Mouse (Mus musculus) adrenal gland (tissue): ENCODE data around the gene Ubash3b.

Source experiments
- intact Hi-C: fragments of 180-260 bp; cut with DNase I; formaldehyde crosslinking; loops from one replicate; pipeline ENCODE4 v1.15.1; 2025

The Ubash3b gene

GRCm38 (mm10) chr9:41011512-41012436 is 149.7 kb downstream of the Ubash3b start:
- intact Hi-C loops, result no loop called here

DNA sequence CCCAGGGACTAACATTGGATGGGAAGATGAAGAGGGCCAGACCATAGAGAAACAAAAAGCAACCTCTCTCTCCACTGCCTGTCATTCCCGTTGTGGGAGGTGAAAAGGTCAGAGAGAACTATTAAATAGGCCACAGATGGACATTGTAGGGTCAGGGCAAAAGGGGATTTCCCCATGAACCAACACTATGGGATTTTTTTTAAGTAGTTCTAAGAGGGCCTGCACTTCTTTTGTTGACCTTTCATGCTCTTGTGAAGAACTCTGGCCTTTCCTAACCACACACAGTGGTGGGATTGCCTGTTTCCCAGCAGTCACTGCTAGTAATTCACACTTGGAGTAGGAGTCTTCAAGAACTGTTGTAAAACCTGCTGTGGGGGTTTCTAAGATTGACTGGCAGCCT is 153.7 kb downstream of the Ubash3b start:
- intact Hi-C loops, result no loop called here

DNA sequence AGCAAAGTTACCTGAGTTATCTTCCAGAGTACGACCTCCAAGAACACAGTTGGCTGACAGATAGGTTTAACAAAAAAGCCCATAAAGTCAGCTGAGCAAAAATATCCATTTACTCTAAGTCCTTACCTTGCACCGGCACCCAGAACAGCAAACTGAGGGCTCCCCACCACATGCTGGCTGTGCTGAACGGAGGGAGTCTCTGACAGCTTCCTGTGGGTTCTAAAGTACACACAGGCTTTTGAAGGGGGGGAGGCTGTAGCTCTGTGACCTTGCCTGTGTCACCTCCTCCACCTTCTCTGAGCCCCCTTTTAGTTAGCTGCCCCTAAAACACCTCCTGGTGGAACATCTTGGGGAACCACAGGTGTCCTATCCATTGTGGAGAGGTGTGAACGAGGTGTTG is 157.1 kb downstream of the Ubash3b start, which contains the start of gene Crtam:
Gene Crtam, minus strand, starts transcription at position 214 of the 400 bp plus-strand sequence.
- intact Hi-C loops, result no loop called here

- intact Hi-C loops, result no loop called here
These were observed 164.2 kb downstream of the Ubash3b start for GRCm38 (mm10) chr9:40997116-40997779.

DNA sequence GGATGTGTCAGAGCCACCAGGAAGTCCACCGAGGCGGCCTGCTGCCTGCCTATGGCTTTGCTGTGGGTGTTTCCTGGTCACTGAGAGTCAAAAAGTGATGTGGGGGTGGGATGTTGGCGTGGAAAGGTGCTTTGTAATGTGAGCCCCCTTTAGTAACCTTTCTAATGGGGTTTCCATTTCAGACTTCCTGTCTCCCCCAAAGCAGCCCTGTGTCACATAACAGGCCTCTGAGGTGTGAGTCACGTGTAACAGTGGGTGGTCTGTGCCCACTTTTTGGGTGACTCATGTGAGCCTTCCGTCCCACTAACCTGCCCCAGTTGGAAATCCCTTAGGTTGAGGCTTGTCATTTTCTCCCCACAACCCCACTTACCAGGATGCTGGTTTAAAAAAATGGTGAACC is 167.4 kb downstream of the Ubash3b start:
- intact Hi-C loops, result loop anchor here (5.0 kb wide), 1 partner anchor 33 kb away; no protein-coding TSS in a partner anchor

DNA sequence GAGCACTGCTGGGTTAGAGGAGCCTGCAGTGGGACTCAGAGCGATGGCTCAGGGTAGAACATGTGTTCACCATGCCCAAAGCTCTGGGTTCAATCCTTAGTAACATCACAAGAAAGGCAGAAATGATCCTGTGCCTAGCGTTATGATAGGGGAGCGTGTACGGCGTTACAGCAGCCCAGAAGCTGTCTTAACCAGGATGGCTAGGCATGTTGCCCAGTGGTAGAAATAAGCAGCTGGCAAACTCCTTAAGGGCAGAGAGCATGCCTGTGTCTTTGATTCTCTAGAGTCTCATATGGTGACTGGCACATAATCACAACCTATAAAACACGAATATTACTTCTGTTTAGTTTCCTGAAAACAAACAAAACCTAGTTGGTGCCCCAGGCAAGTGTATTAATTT is 170.0 kb downstream of the Ubash3b start:
- intact Hi-C loops, result loop anchor here (2.0 to 5.0 kb wide), 2 partner anchors 36 to 199 kb away; no protein-coding TSS in a partner anchor

DNA sequence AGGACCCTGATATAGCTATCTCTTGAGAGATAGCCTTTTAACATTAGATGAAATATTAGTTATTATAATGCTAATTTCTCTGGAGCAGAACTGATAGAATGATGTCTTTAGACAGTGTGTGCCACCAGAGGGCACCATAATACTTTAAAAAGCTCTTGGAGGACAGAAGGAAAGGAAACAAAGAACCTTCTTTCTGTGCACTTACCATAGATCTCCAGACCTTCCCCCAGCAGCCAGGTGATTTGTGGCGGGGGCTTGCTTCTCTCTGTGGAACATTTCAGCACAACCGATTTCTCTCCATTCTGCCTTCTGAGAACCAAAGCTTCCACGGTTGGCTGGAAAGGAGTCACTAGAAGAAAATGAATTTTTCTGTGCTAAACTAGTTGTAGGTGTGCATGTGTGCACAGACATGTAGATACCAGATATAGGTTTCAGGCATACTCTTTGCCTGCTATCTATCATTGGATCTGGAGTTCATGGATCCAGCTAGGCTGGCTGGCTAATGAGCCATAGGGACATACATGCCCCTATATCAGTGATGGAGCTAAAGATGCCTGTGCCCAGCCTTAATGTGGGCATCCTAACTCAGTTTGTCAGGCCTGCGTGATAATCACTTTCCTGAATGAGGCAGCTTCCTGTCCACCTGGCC is 171.4 kb downstream of the Ubash3b start:
- intact Hi-C loops, result loop anchor here (2.0 to 5.0 kb wide), 2 partner anchors 37 to 201 kb away; no protein-coding TSS in a partner anchor

DNA sequence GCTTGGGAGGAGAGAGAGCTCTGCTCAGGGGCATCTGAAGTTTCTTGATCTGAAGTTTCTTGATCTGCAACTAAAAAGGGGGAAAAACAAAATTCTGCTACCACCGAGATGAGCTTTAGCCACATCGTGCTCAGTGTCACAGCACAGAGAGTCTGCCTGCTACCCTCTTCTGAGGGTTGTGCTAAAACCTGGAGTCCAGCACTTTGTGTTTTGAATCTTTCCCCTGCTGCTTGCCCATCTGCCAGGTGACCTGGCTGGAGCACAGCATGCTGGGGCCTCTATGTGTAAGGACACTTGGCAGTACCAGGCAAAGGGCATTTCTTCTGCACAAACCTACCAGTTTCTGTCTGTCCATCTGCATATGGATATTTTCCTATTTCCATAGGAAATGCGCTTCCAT is 177.2 kb downstream of the Ubash3b start:
- intact Hi-C loops, result no loop called here

GRCm38 (mm10) chr9:40983758-40984157 is 177.7 kb downstream of the Ubash3b start:
- intact Hi-C loops, result loop anchor here (2.0 kb wide), 1 partner anchor 149 kb away; no protein-coding TSS in a partner anchor

DNA sequence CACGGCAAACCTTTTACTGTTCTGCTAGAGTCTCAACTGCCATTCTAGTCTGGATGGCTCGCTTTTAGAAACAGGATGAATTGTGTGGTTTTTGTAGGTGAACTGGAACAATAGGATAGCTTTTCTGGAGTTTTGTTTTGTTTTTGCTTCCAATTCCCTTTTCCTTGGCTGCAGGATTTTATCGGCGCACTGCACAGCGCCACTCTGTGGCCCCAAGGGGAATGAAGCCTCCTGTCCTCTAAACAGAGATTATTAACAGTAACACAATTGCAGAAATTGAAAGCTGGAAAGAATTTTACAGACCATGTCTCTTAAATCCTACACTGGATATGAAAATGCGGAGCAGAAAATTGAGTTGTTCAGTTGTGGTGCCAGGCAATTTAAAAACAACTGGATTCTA is 179.0 kb downstream of the Ubash3b start:
- intact Hi-C loops, result loop anchor here (2.0 kb wide), 1 partner anchor 148 kb away; no protein-coding TSS in a partner anchor

- intact Hi-C loops, result no loop called here
These were observed 187.3 kb downstream of the Ubash3b start for GRCm38 (mm10) chr9:40974042-40974801.

DNA sequence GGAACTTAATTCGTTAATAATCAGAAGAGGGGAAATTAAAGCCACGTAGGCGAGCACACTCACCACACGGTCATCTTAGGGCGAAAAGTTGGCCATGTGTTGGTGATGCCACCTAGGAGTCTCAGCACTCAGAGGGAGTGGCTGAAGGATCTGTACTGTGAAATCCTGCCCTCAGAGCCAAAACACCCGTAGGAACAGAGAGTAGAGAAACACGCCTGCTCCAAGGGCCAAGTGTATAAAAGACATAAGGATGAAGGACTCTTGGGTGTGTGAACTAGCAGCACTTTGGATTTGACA is 197.1 kb downstream of the Ubash3b start:
- intact Hi-C loops, result no loop called here

GRCm38 (mm10) chr9:40963586-40964417 is 197.7 kb downstream of the Ubash3b start, which contains the start of gene Jhy:
Jhy (minus strand) TSS chr9:40964118.
- intact Hi-C loops, result no loop called here

DNA sequence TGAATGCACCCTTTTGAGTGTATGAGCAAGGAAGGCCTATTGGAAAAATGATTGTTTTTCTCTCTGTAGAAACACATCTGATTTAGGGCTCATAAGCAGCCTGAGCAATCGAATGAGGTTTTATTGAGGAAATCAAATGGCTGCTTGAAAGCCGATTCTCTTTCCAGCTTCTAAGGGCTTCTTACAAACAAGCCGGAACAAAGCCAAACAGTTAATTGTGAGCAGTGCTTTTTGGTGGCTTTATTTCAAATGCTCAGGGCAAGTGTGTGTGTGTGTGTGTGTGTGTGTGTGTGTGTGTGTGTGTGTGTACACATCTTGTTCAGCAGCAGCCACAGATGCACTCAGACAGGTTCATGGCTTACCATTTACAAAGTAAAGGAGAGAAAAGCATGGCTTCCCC is 200.1 kb downstream of the Ubash3b start:
- intact Hi-C loops, result no loop called here
